ENCODE assay signal across 9 mouse cellular contexts in the genomic region with DNA sequence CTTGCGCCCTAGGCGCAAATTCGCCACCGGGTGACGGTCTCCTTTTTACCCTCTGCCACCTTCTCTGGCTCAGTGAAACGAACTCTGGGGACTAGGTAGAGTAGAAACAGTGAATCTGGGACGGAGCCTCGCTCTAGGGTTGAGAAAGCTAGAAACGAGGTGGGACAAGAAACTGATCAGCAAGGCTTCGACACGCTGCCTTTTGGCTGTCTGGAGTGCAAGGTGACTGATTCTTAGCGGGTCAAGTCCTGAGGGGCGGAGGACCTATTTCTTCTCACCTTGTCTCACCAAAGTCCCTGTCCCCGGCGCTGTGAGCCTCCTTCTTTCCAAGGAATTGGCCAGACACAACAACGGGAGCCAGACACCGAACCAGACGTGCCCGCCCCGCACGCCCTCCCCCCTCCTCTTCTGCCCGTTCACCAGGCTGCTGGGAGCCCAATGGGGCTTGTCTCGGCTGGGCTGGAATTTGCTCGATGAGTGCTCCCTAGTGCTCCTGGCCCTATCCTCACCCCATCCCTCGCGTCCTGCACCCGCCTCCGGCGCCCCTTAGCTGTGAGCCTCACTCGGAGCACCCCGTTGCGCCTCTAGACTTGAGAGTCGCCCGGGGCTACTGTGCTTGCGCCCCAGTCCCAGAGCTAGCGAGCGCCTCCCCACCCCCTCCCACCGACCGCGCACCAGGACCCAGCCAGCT. TPM values are rescaled to one million over a fixed set of nuclear protein-coding genes. Genes with fewer than 3 reads are reported as not detected.
A peak's percentile ranks its signal among the peaks of the same experiment; 100 is the strongest.
DNase-seq lines count a peak whose midpoint lies in the region; ATAC-seq and TF ChIP-seq lines count a peak whose summit lies in the region.
"Had no signal": no experiment of that assay in that cellular context is flagged by ENCODE, and none has a peak within 500 bp of the region (broad histone marks: within the 10 kb centered on the region; RNA-seq: fewer than 3 reads in every experiment).

No protein-coding gene starts in this region.

- H3K4me1 ChIP-seq in heart, embryonic 13.5 days = peaks cover 64% of the 10 kb centered on the region
- H3K4me1 ChIP-seq in ES-Bruce4 (ENCODE audit: control insufficient read depth, insufficient read depth, low read length) = no peaks in the 10 kb centered on the region
- peaks cover 91% of the 10 kb centered on the region for H3K4me1 ChIP-seq in forebrain, embryonic 10.5 days
- H3K4me1 ChIP-seq in limb, embryonic 15.5 days = peaks cover 56% of the 10 kb centered on the region

- no peak for TF ChIP-seq POLR2A in ES-Bruce4 (IDR thresholded peaks at IDR 0.05; ENCODE audit: insufficient read depth, low read length)

- TF ChIP-seq CTCF in ES-Bruce4 (IDR thresholded peaks at IDR 0.05; ENCODE audit: low read depth, low read length) = no peak

- 0 out of 2 replicates have a peak, but pooled peaks have one; percentile 4 for TF ChIP-seq EP300 in ES-Bruce4 (IDR thresholded peaks at IDR 0.05; ENCODE audit: insufficient read depth, low read depth, low read length)

- H3K36me3 ChIP-seq in heart, embryonic 13.5 days = no peaks in the 10 kb centered on the region
- H3K36me3 ChIP-seq in ES-Bruce4 (ENCODE audit: control insufficient read depth, insufficient read depth, low read length, poor library complexity, severe bottlenecking) = no peaks in the 10 kb centered on the region
- H3K36me3 ChIP-seq in forebrain, embryonic 10.5 days (replicated peaks) = no peaks in the 10 kb centered on the region
- no peaks in the 10 kb centered on the region for H3K36me3 ChIP-seq in limb, embryonic 15.5 days

- peak overlapping the region; percentile 41 for H3K4me3 ChIP-seq in heart, embryonic 13.5 days
- H3K4me3 ChIP-seq in ES-Bruce4 (ENCODE audit: low read depth, low read length) = peak overlapping the region; percentile 41
- peak overlapping the region; percentile 48 for H3K4me3 ChIP-seq in forebrain, embryonic 10.5 days
- H3K4me3 ChIP-seq in limb, embryonic 15.5 days = peak overlapping the region; percentile 24
- H3K4me3 ChIP-seq: megakaryocyte, embryonic 14.5 days had no signal

- 1% methylated on average over 40 of the region's 40 CpGs for WGBS in heart, embryonic 13.5 days
- WGBS in forebrain, embryonic 10.5 days = under 1% methylated on average over 40 of the region's 40 CpGs
- WGBS in limb, embryonic 15.5 days = under 1% methylated on average over 40 of the region's 40 CpGs

- peaks cover 96% of the 10 kb centered on the region for H3K27me3 ChIP-seq in heart, embryonic 13.5 days (replicated peaks)
- peaks cover 24% of the 10 kb centered on the region for H3K27me3 ChIP-seq in ES-Bruce4 (ENCODE audit: control insufficient read depth, insufficient read depth, low read length, poor library complexity, severe bottlenecking)
- peaks cover 100% of the 10 kb centered on the region for H3K27me3 ChIP-seq in forebrain, embryonic 10.5 days (ENCODE audit: poor library complexity, severe bottlenecking)
- H3K27me3 ChIP-seq in limb, embryonic 15.5 days = peaks cover 97% of the 10 kb centered on the region

- no peaks in the 10 kb centered on the region for H3K9me3 ChIP-seq in heart, embryonic 13.5 days
- no peaks in the 10 kb centered on the region for H3K9me3 ChIP-seq in ES-Bruce4 (replicated peaks; ENCODE audit: control insufficient read depth, insufficient read depth, low read length, poor library complexity, severe bottlenecking)
- H3K9me3 ChIP-seq in forebrain, embryonic 10.5 days = no peaks in the 10 kb centered on the region
- H3K9me3 ChIP-seq in limb, embryonic 15.5 days = no peaks in the 10 kb centered on the region
- H3K9me3 ChIP-seq: megakaryocyte, embryonic 14.5 days had no signal

- H3K9ac ChIP-seq in heart, embryonic 13.5 days = no peak overlapping the region
- H3K9ac ChIP-seq in ES-Bruce4 (ENCODE audit: low read depth, poor library complexity, severe bottlenecking) = peak overlapping the region; percentile 39
- H3K9ac ChIP-seq in limb, embryonic 15.5 days = no peak overlapping the region

- peak overlapping the region; percentile 63 for H3K4me2 ChIP-seq in heart, embryonic 13.5 days
- H3K4me2 ChIP-seq in limb, embryonic 15.5 days = peak overlapping the region; percentile 43; the same call in 1 of the 2 replicates

- no peak overlapping the region for H3K27ac ChIP-seq in heart, embryonic 13.5 days (replicated peaks)
- no peak overlapping the region for H3K27ac ChIP-seq in ES-Bruce4 (ENCODE audit: insufficient read depth, low read length)
- 0 out of 2 replicates have a peak overlapping the region, but pooled peaks have one; percentile 33 for H3K27ac ChIP-seq in forebrain, embryonic 10.5 days
- no peak overlapping the region for H3K27ac ChIP-seq in limb, embryonic 15.5 days

- DNase-seq in heart, adult 18-20 months = no peak
- peak; percentile 49 for DNase-seq in forebrain, embryonic 10.5 days (ENCODE audit: extremely low spot score, low spot score)
- no peak for DNase-seq in urinary bladder, postnatal 10 days (ENCODE audit: low spot score)
- DNase-seq in frontal cortex, postnatal 10 days (ENCODE audit: low spot score in 2 of 2) = no peak
- DNase-seq in adipocyte (ENCODE audit: low spot score) = no peak

- no peak for ATAC-seq in heart, embryonic 13.5 days (ENCODE audit: extremely low read depth, insufficient number of reproducible peaks, low FRiP score, low TSS enrichment)
- no peak for ATAC-seq in limb, embryonic 15.5 days (ENCODE audit: insufficient number of reproducible peaks, low FRiP score, low TSS enrichment, low read depth)

RNA-seq across cellular contexts. Expression of a gene that starts 10.3 kb away (rescaled TPM):
- polyA plus RNA-seq in heart, embryonic 13.5 days (2015; fragmentation: Nextera tagmentation; extraction: Ambion mirVana) = 0.22 and 0.23 TPM in 2 replicates
- under 1 TPM in 1 of 2 experiments, not detected in 1; 0.17 TPM for total RNA-seq in heart, adult 18-20 months (2021)
- polyA plus RNA-seq in ES-Bruce4 (2011; ENCODE audit: insufficient read depth, insufficient read length, low read depth, missing spikeins) = 4.5 and 7.2 TPM in 2 replicates
- polyA plus RNA-seq in forebrain, embryonic 10.5 days (2016; fragmentation: Nextera tagmentation; extraction: Ambion mirVana) = 2.3 and 3.4 TPM in 2 replicates
- 0.24 and 0.49 TPM in 2 replicates for polyA plus RNA-seq in limb, embryonic 15.5 days (2015; fragmentation: Nextera tagmentation; extraction: Ambion mirVana)

RNA-seq across cellular contexts. Expression of a gene that starts 54.5 kb away (rescaled TPM):
- 0.59 and 0.64 TPM in 2 replicates for polyA plus RNA-seq in heart, embryonic 13.5 days (2015; fragmentation: Nextera tagmentation; extraction: Ambion mirVana)
- total RNA-seq in heart, adult 18-20 months (2021) = 1 to 10 TPM in 1 of 2 experiments, not detected in 1; 1.3 TPM
- polyA plus RNA-seq in ES-Bruce4 (2011; ENCODE audit: insufficient read depth, insufficient read length, low read depth, missing spikeins) = 0.79 and 2.6 TPM in 2 replicates
- polyA plus RNA-seq in forebrain, embryonic 10.5 days (2016; fragmentation: Nextera tagmentation; extraction: Ambion mirVana) = 0.56 and 0.77 TPM in 2 replicates
- polyA plus RNA-seq in limb, embryonic 15.5 days (2015; fragmentation: Nextera tagmentation; extraction: Ambion mirVana) = 2.2 and 2.7 TPM in 2 replicates
